Mouse (Mus musculus) monocyte, adult 5-6 weeks (primary cell): ENCODE measurements around the gene Cela2a. TPM values are rescaled to one million over a fixed set of nuclear protein-coding genes. Genes with fewer than 3 reads are reported as not detected.

Experiments used
- ATAC-seq: fragments of 153-309, 156-312 bp; replicated peaks from 2 replicates; pipeline ENCODE4 v1.8.0; 2017; ENCODE audit warnings: mild to moderate bottlenecking; ENCODE audit not compliant: low TSS enrichment, insufficient number of reproducible peaks, severe bottlenecking, poor library complexity, low FRiP score
- total RNA-seq: library from RNA; stranded (forward); fragments of 200-1000, 200-491, 200-594 nt; gene quantifications from 3 replicates; pipeline ENCODE4 v1.2.3, GENCODE M21; 2017

The Cela2a gene
- total RNA-seq, 1 experiment from 2014 or later, result not detected

DNA sequence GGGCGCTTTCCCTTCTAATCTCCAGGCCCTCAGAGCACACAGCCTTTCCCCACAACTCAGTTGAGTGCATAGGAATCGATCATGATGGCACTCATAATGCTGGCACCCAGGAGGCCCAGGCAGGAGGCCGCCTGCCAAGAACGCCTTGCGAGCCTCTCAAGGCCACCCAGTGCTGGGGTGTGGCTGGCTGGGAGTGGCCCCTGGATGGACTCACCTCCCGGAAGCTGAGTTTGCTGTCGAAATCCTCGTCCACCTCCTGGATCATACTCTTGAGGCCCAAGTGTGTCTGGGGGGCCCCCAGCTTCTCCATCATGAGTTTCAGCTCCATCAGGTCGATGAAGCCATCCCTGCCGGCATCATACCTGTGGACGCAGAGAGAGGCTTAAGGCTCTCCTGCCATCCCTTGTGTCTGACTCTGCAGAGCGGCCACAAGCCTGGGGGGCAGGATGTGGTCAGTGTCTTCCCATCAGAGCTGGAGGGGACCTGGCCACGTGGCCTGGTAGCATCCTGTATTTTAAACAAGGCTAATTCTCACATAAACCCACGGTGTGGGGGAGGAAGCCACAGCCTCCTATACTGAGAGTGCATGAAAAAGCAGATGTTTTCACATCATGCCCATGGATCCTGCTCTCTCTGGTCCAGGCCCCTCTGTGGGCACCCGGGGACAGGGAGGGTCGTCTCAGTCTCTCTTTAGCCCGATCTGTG, 35.8 kb upstream of the Cela2a start:
- 0 out of 2 replicates have a peak, but pooled peaks have one; percentile 23 for ATAC-seq

DNA sequence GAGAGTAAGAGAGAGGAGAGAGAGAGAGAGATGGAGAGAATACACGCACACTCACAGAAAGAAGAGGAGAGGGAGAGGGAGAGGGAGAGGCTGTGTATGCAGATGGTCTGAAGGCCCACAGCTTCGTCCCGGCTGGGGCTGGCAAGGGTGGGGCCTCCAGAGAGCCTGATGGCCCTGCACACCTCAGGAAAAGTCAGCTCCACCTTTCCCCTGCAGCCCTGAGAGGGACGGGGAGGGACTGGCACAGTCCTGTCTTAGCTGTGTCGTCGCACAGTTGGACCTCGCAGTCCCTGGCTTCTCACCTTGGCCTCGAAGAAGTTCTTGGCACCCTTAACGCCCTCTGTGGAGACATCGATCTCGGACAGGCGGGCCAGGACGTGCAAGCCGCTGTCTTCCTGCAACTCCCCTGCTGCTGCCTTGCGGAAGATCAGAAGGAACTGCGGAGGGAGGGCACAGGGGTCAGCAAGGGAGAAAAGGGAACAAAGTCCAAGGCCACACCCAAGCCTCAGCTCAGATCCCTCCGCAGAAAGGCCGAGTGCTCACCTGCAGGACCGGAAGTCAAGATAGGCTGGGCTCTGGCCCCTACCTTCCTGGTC, 34.4 kb upstream of the Cela2a start:
- ATAC-seq, result peak; percentile 40

- no peak for ATAC-seq
Measured at GRCm38 (mm10) chr4:141859351-141859750, 33.4 kb upstream of the Cela2a start.

GRCm38 (mm10) chr4:141858501-141858900, 32.5 kb upstream of the Cela2a start:
- ATAC-seq, result no peak

DNA sequence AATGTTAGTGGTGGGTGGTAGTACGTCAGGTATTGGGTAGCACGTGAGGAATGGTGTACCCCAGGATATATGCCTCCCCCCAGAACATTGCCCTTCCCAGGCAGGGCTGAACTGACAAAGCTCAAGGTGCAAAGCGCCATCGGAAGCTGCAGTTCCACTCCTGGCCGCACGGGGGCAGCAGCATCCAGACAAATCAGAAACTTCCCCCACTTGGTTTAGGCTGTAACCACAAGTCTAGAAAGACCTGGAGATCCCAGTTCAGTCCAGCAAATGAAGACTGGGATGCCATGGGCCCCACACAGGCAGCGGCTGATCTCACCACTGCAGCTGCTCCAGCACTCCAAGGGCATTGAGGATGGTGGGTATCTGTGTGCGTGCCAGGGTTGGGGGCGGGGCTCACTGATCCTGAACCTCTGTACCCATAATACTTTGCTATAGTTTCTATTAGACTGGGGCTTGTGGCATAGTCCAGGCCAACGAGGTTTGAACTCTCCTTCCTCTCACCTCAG, 31.5 kb upstream of the Cela2a start:
- peak; percentile 48 for ATAC-seq

DNA sequence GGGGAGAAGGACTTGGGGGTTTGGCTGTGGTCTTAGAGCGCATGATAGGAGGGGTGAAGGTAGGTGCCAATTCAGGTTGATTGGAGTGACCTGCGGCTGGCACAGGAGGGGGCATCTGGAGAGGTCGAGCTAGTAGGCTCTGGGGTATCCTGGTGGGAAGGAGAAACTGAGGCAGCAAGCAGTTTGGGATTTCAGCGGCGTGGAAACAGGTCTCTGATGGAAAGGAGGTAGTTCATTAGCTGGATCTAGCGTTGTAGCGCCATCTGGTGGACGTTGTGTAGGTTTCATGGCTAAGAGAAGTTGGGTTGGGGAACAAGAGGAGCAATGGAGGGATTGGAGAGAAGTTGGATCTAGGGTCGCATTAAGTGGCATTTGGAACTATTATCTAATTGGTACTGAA, 27.5 kb upstream of the Cela2a start:
- ATAC-seq, result peak; percentile 18

- no peak for ATAC-seq
Measured at GRCm38 (mm10) chr4:141845999-141846398, 20.0 kb upstream of the Cela2a start, which contains the start of gene Ctrc. Gene Ctrc (minus strand): TSS chr4:141846359.

DNA sequence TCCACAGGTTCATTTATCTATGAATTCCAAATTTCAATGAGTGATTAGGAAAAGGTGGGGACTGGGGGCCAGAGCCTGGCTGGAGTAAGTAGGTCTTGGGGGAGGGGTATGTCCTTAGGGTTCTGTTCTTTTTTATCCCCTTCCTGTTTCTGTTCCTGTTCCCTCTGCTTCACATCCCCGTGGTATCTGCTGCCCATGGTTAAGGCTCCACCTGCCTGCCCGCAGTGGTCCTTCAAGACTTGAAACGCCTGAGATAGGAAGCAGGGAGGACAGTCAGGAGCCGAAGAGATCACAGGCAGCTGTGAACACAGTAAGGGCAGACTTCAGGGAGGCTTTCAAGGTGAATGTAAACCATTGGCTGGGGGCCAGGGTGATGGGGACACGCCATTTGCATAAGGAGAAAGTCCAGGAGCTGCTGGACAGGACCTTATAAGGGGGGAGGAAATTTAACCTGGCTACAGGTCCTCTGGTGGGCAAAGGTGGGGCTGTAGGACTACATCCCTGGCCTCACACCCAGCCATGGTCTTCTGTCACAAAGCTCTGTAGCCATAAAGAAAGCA, 8.7 kb upstream of the Cela2a start:
- ATAC-seq, result no peak

- no peak for ATAC-seq
Measured at GRCm38 (mm10) chr4:141833911-141834310, 8.0 kb upstream of the Cela2a start.

DNA sequence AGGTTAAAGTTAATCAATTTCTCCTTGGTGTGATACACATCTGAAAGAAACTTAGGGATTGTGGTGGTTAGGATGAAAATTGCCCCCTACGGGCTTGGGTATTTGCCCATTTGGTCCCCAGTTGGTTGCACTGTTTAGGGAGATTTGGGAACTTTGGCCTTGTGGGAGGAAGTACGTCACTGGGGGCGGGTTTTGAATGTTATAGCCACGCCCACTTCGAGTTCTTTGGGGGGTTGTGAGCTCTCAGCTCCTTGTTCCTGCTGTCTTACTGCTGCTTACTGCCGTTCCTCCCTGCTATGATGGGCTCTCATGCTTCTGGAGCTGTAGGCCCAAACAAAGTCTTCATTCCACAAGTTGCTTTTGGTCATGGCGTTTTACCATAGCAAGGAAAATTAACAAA, 5.4 kb upstream of the Cela2a start:
- ATAC-seq, result no peak

DNA sequence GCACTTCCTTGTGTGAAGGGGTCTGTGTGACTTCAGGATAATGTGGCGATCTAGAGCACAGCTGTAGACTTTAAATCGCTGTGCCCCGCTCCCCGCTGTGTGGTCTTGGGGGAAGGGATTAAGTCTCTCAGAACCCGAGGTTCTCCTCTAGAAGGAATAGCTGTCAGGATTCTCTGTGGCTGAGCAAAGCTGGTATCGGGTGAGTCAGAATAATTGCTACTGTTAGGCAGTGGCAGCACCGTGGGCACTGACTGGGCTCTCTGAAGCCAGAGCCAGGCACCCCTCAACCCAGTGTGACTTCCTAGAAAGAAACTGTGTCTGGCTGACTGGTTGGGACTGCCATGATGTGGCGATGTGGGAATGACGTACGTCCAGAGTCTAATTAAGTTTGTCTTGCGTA, 4.4 kb upstream of the Cela2a start:
- ATAC-seq, result no peak

DNA sequence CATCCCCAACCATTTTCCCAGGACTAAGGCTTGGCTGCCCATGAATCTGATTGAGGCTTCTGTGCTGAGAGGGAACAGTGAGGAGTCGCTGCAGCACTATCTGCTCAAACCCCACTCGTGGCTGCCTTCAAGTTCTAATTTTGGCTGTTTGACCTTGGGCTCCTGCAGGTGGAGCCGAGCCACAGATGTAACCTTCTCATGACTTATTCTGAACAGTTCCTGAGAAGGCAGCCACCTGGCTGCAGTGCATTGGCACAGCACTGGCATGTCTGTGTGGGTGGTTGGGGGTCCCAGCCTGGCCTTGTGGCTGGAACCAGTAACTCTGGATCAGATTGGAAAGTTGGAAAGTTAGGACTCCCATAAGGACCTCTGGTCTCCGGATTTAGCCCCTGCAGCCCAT, 2.2 kb upstream of the Cela2a start:
- no peak for ATAC-seq

GRCm38 (mm10) chr4:141827401-141827800, 1.4 kb upstream of the Cela2a start:
- ATAC-seq, result no peak

DNA sequence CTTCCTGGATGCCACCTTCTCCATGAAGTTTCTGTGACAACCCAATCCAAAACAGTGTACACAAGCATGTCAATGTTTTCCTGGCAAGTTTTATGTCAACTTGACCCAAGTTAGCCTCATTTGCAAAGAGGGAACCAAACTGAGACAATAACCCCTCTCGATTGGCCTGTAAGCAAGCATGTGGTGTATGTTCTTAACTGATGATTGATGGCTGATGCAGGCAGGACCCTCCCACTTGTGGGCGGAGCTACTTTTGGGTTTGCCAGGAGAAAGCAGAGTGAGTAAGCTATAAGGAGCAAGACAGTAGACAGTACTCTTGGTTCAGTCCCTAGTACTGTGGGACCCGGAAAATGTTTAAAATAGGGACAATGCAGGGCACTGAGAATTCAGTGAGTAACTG, 3.0 kb downstream of the Cela2a start:
- ATAC-seq, result 0 out of 2 replicates have a peak, but pooled peaks have one; percentile 24

DNA sequence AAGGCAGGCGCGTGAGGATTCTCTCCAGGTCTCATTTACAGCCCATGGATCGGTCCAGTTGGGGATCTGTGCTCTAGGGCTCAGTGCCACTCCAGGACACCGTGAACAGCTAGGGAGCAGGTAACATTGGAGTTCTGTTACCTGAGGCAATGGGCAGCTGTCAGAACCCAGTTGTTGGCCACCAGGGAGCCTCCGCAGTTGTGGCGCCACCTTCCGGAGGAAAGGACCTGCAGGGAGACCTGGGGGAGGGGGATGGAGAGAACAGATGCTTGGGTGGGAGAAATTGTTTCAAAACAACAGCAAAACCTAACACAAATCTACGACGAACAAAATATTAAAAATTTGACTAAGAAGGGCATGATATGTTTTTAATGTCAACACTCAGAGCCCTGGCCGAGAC, 3.9 kb downstream of the Cela2a start:
- ATAC-seq, result no peak

DNA sequence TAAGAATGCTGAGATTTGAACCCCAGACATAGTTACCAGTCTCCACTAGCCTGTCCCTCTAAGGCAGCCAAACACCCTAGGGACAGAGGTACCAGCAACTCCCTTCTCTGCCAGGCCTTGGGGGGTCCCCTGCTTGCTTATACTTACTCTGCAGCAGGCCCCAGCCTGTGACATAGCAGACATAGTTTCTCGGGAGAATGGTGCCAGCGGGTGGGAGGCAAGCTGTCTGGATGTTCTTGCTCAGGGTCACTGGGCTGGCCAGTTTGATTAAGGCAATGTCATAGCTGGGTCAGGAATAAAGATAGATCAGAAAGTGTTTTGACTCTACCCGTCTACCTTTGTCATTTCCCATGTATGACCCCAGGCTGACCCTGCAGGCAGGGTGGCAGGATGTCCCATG, 4.8 kb downstream of the Cela2a start:
- no peak for ATAC-seq

DNA sequence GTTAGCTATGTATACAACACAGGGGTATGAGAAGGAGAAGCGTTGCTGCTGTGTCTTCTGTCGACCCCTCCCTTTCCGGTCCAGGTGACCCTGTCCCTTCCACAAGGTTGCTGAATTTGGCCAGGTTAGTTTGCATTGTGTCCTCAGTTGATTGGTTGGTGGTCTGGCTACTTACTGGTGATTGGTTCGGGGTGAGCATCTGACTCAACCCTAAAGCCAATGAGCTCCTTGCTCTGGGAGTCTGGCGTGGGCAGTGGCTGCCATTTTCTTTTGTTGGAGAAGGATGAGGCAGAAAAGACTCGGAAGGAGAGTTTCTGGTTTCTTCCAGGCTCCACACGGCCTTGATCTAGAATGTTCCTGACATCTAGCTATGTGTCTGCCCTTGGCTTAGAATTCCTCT, 6.6 kb downstream of the Cela2a start:
- no peak for ATAC-seq

GRCm38 (mm10) chr4:141818861-141819260, 7.1 kb downstream of the Cela2a start:
- ATAC-seq, result no peak

- no peak for ATAC-seq
Measured at GRCm38 (mm10) chr4:141817706-141818105, 8.3 kb downstream of the Cela2a start.
